Mouse (Mus musculus) heart, postnatal 25 days (tissue): ENCODE results near the gene Nfatc2. TPM values are rescaled to one million over a fixed set of nuclear protein-coding genes. Genes with fewer than 3 reads are reported as not detected.

Experiments
- microRNA-seq: library from miRNA; unstranded; fragments of <30 nt; microRNA quantifications from one replicate; pipeline ENCODE4 v1.2.0, GENCODE M21; 2022
- total RNA-seq, 2 experiments: library from RNA; stranded (reverse); gene quantifications; 2 replicates each; pipeline ENCODE4 v1.2.3; 2021

Nfatc2 gene
- total RNA-seq, 2 experiments from 2014 or later = 16.7 to 20.8 TPM

Small RNAs within 50 kb of the gene (microRNA-seq; reads per million reads assigned to microRNA genes)
- gene Mir7004 = 1.9 reads per million

Other genes starting within 250 kb of the Nfatc2 start
- 10 to 100 TPM; 44.9 to 54.1 TPM for gene Atp9a, start 140.8 kb upstream of the Nfatc2 start, total RNA-seq
- 1 to 10 TPM; 2.3 to 2.4 TPM for gene Sall4, start 166.3 kb upstream of the Nfatc2 start, total RNA-seq